Mouse (Mus musculus) spleen, postnatal 36 days (tissue): ENCODE results near the gene Zdhhc19.

ENCODE experiments used
- DNase-seq, 2 experiments: peaks; one replicate each; pipeline ENCODE4 v3.0.0; 2022; ENCODE audit warnings: low spot score in 2 of 2, mixed read lengths in 1 of 2

The Zdhhc19 gene

GRCm38 (mm10) chr16:32513948-32514347, 17.9 kb downstream of the Zdhhc19 start:
- no peak for DNase-seq

- no peak for DNase-seq
Measured at GRCm38 (mm10) chr16:32516006-32516962, 20.2 kb downstream of the Zdhhc19 start.

GRCm38 (mm10) chr16:32517785-32518481, 21.9 kb downstream of the Zdhhc19 start:
- no peak for DNase-seq

GRCm38 (mm10) chr16:32519656-32520371, 23.7 kb downstream of the Zdhhc19 start:
- peak in 1 of 2 experiments; percentile 29 for DNase-seq

GRCm38 (mm10) chr16:32520372-32520748, 24.3 kb downstream of the Zdhhc19 start:
- DNase-seq: peak; percentile 80

GRCm38 (mm10) chr16:32522578-32523194, 26.6 kb downstream of the Zdhhc19 start:
- DNase-seq: no peak

GRCm38 (mm10) chr16:32523462-32524243, 27.6 kb downstream of the Zdhhc19 start:
- peak; percentile 45 to 48 for DNase-seq

GRCm38 (mm10) chr16:32524244-32524615, 28.2 kb downstream of the Zdhhc19 start:
- no peak for DNase-seq

- no peak for DNase-seq
Measured at GRCm38 (mm10) chr16:32526906-32527305, 30.8 kb downstream of the Zdhhc19 start.

GRCm38 (mm10) chr16:32532878-32533826, 37.1 kb downstream of the Zdhhc19 start:
- no peak for DNase-seq

- DNase-seq: no peak
Measured at GRCm38 (mm10) chr16:32535157-32535751, 39.2 kb downstream of the Zdhhc19 start.

GRCm38 (mm10) chr16:32537867-32538660, 42.0 kb downstream of the Zdhhc19 start:
- no peak for DNase-seq

- no peak for DNase-seq
Measured at GRCm38 (mm10) chr16:32538761-32539255, 42.7 kb downstream of the Zdhhc19 start.

GRCm38 (mm10) chr16:32541338-32542179, 45.5 kb downstream of the Zdhhc19 start:
- DNase-seq: no peak

GRCm38 (mm10) chr16:32543422-32543821, 47.4 kb downstream of the Zdhhc19 start:
- DNase-seq: no peak

- peak; percentile 40 for DNase-seq
Measured at GRCm38 (mm10) chr16:32547156-32548068, 51.3 kb downstream of the Zdhhc19 start.
